Mouse (Mus musculus) erythroblast, embryonic 14.5 days (primary cell): ENCODE results near the gene Radil. TPM values are rescaled to one million over a fixed set of nuclear protein-coding genes. Genes with fewer than 3 reads are reported as not detected.

ENCODE experiments used
- H3K27me3 ChIP-seq: 2 replicates; pipeline ENCODE4 v1.6.1; 2012; ENCODE audit warnings: inconsistent platforms; ENCODE audit not compliant: control insufficient read depth
- H3K36me3 ChIP-seq: 2 replicates; pipeline ENCODE4 v1.6.1; 2012; ENCODE audit warnings: mild to moderate bottlenecking, inconsistent platforms; ENCODE audit not compliant: control insufficient read depth
- H3K4me1 ChIP-seq: 2 replicates; pipeline ENCODE4 v1.6.1; 2012; ENCODE audit warnings: inconsistent platforms; ENCODE audit not compliant: control insufficient read depth
- H3K4me3 ChIP-seq: replicated peaks from 2 replicates; pipeline ENCODE3; 2012; ENCODE audit warnings: moderate library complexity, mild to moderate bottlenecking, inconsistent platforms
- H3K9me3 ChIP-seq: 2 replicates; pipeline ENCODE4 v1.6.1; 2012; ENCODE audit warnings: low read length, inconsistent platforms, mixed read lengths; ENCODE audit not compliant: control insufficient read depth
- GATA1 ChIP-seq: IDR thresholded peaks from 2 replicates; pipeline ENCODE4 v1.6.1; 2012; ENCODE audit warnings: low read length, inconsistent platforms, mixed read lengths
- TAL1 ChIP-seq: IDR thresholded peaks from 3 replicates; pipeline ENCODE4 v1.6.1; 2012; ENCODE audit warnings: low read length, inconsistent platforms, mixed read lengths
- polyA plus RNA-seq: library from polyadenylated mRNA; stranded (reverse); fragments of >175 nt; gene quantifications from 2 replicates; pipeline ENCODE4 v1.2.3, GENCODE M21; 2012

Gene Radil
- polyA plus RNA-seq, 1 experiment: 0.01 TPM

- H3K27me3 ChIP-seq: no peaks in the 10 kb centered on the region; the same call in 1 of the 2 replicates
- H3K9me3 ChIP-seq: no peaks in the 10 kb centered on the region
- H3K36me3 ChIP-seq: no peaks in the 10 kb centered on the region
- no peaks in the 10 kb centered on the region for H3K4me1 ChIP-seq
- TF ChIP-seq GATA1: no peak
- no peak overlapping the region for H3K4me3 ChIP-seq
These were observed 55.4 kb downstream of the Radil start for GRCm38 (mm10) chr5:142495321-142496096.

DNA sequence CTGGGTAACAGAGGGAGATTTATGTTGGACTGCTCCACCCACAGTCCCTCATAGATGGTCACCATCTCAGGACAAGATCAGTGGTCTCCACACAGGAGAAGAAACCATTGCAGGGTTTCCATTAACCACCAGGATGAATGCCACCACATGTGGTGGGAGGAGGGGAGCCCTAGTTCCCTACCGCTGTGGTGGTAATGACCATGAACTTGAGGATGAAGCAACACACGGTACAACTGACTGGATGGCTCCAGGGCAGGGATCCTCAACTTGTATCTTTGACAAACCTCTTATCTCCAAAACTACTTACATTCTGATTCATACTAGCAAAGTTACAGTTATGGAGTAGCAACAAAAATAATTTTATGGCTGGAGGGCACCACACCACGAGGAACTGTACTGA lies 57.6 kb downstream of the Radil start:
- Histone ChIP-seq H3K36me3 (no peaks in the 10 kb centered on the region), H3K4me1 (no peaks in the 10 kb centered on the region), H3K9me3 (no peaks in the 10 kb centered on the region), H3K4me3 (no peak overlapping the region), H3K27me3 (no peaks in the 10 kb centered on the region; the same call in 1 of the 2 replicates)
- TF ChIP-seq TAL1 (no peak), GATA1 (no peak)

- no peak for TF ChIP-seq TAL1
- no peak for TF ChIP-seq GATA1
- H3K4me1 ChIP-seq: no peaks in the 10 kb centered on the region
These were observed 60.8 kb downstream of the Radil start for GRCm38 (mm10) chr5:142489955-142490707.

DNA sequence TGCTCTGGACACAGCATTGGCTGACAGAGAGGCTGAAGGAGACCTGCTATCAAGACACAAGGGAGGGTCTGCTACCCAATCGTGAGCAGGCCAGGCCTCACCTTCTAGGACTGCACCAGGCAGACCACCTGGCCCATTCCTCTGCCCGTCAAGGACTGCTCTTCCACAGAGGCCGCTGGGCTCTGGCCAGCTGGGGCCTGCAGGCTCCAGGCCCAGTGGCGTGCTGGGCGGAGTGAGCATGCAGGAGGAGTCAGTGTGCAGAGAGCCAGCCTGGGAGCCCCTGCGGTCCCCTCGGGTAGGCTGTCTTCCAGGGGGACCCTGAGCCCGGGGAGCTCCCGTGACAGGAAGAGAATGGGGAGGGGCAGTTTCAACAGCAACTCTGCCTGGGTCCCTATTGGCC lies 64.2 kb downstream of the Radil start:
- no peak overlapping the region for H3K4me3 ChIP-seq
- no peaks in the 10 kb centered on the region for H3K36me3 ChIP-seq
- H3K27me3 ChIP-seq: no peaks in the 10 kb centered on the region; the same call in 1 of the 2 replicates
- TF ChIP-seq GATA1: no peak
- TF ChIP-seq TAL1: no peak
- no peaks in the 10 kb centered on the region for H3K4me1 ChIP-seq
- H3K9me3 ChIP-seq: no peaks in the 10 kb centered on the region

More at GRCm38 (mm10) chr5:142489955-142490707, 60.8 kb downstream of the Radil start:
- Histone ChIP-seq H3K4me3 (no peak overlapping the region), H3K9me3 (no peaks in the 10 kb centered on the region), H3K27me3 (no peaks in the 10 kb centered on the region; the same call in 1 of the 2 replicates), H3K36me3 (no peaks in the 10 kb centered on the region)

GRCm38 (mm10) chr5:142483581-142483980 lies 67.3 kb downstream of the Radil start:
- Histone ChIP-seq H3K4me3 (no peak overlapping the region), H3K4me1 (no peaks in the 10 kb centered on the region), H3K27me3 (no peaks in the 10 kb centered on the region), H3K36me3 (no peaks in the 10 kb centered on the region), H3K9me3 (no peaks in the 10 kb centered on the region)
- TF ChIP-seq TAL1 (no peak), GATA1 (no peak)

- H3K4me3 ChIP-seq: no peak overlapping the region
- H3K27me3 ChIP-seq: no peaks in the 10 kb centered on the region
- H3K4me1 ChIP-seq: no peaks in the 10 kb centered on the region
- no peaks in the 10 kb centered on the region for H3K9me3 ChIP-seq
- H3K36me3 ChIP-seq: peaks cover 4% of the 10 kb centered on the region
- TF ChIP-seq TAL1 (no peak), GATA1 (no peak)
These were observed 68.4 kb downstream of the Radil start for GRCm38 (mm10) chr5:142482512-142482911.

DNA sequence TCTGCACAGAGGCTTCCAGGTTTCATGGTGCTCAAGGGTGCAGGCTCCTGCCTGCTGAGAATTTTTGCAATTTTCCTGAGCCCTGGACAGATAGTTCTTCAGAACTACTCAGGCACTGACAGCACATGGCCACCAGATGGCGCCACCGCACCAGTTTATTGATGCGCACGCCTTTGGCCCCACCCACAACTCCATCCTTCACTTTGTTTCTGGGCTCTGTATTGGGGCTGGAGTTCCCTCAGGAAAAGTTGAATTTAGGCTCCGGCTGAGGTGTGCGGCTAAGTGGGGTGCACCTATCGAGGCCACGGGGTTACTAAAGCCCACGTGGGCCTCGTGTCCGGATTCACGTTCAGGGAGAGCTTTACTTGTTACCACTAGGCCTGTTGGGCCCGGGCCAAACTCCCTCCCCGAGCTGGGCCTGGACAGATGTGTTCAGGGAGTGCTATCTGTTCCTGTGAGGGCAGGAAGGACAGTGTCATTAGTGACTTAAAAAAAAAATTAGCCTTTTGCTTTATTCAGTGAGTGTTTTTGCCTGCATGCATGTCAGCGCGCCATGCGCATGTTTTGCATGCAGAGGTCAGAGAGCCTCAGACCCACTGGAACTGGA lies 72.0 kb downstream of the Radil start:
- Histone ChIP-seq H3K9me3 (no peaks in the 10 kb centered on the region), H3K27me3 (no peaks in the 10 kb centered on the region), H3K36me3 (peaks cover 33% of the 10 kb centered on the region), H3K4me1 (no peaks in the 10 kb centered on the region), H3K4me3 (no peak overlapping the region)
- TF ChIP-seq GATA1: no peak
- TF ChIP-seq TAL1: no peak

- TF ChIP-seq GATA1: no peak
- Histone ChIP-seq H3K4me1 (no peaks in the 10 kb centered on the region), H3K4me3 (no peak overlapping the region), H3K9me3 (no peaks in the 10 kb centered on the region), H3K36me3 (peaks cover 37% of the 10 kb centered on the region), H3K27me3 (no peaks in the 10 kb centered on the region)
These were observed 72.9 kb downstream of the Radil start for GRCm38 (mm10) chr5:142477866-142478615.
